Mouse (Mus musculus): ENCODE measurements around the gene Timp1.

DNA sequence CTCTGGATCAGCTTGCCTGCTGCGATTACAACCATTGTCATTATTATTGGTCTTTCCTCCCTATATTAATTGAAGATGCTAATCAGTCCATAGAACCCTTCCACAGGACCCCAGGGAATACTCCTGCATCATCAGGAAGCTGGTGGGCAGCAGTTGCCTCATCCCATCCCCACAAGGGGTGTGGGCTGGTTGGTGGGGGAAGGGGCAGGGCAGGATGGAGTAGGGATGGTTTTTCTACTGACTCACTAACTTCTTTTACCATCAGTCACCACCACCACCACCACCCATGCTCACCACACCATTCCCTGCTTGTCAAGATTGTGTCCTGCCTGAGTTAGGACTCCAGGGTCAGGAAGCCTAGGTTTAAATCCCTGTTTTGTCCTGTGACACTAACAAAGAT is 763 bp upstream of the Timp1 start:
- TF ChIP-seq CTCF (IDR thresholded peaks at IDR 0.05; ENCODE audit: low read depth) = no peak
- TF ChIP-seq EP300 (optimal IDR thresholded peaks at IDR 0.05) = no peak

Measured in stomach, postnatal 0 days (tissue).